Mouse (Mus musculus) left cerebral cortex, postnatal 14 days (tissue): ENCODE measurements around the gene Vmn2r80. TPM values are rescaled to one million over a fixed set of nuclear protein-coding genes. Genes with fewer than 3 reads are reported as not detected.
A peak's percentile ranks its signal among the peaks of the same experiment; 100 is the strongest.
"Not testable (repeated sequence)": the region's sequence is repeated elsewhere in the genome, so short reads cannot be mapped to it uniquely, and the experiment has no call there.

Experiments used
- DNase-seq, 2 experiments: peaks; one replicate each; pipeline ENCODE4 v3.0.0; 2021 to 2022; ENCODE audit warnings: low spot score in 2 of 2, mixed read lengths in 1 of 2
- intact Hi-C: fragments of 180-260 bp; cut with DNase I; formaldehyde crosslinking; loops from one replicate; pipeline ENCODE4 v1.15.1; 2025
- long read RNA-seq, 2 experiments: library from polyadenylated mRNA; stranded (forward); transcript quantifications; one replicate each; pipeline ENCODE4 v2.0.0; 2021
- total RNA-seq, 2 experiments: library from RNA; stranded (reverse); gene quantifications; 2 replicates each; pipeline ENCODE4 v1.2.3; 2021

Vmn2r80 gene
- not detected for total RNA-seq
- long read RNA-seq, experiment 1, result 0 reads
- long read RNA-seq, experiment 2, result 0 reads

- intact Hi-C loops, DNase-seq: not testable (repeated sequence)
Measured at GRCm38 (mm10) chr10:79148469-79148868, at the start of gene Vmn2r80. Gene Vmn2r80 (plus strand): TSS chr10:79148769.

GRCm38 (mm10) chr10:79106325-79107282, 42.0 kb upstream of the Vmn2r80 start:
- intact Hi-C loops, result no loop called here
- DNase-seq, result no peak

DNA sequence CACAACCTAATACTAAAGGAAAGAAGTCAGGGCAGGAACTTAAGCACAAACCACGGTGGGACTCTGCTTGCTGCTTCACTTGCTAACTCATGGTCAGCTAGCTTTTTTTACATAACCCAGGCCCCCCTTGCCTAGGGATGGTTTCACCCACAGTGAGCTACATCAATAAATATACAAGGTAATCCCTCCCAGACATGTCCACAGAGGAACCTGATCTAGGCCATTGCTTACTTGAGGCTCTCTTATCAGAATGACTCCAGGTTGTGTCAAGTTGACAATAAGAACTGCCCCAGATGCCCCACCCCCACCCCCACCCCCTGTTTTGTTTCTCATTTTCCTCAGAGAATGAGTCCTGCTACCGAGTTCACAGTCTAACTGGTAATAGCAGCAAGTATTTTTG, 41.0 kb upstream of the Vmn2r80 start:
- no peak for DNase-seq
- intact Hi-C loops, result no loop called here

- no peak for DNase-seq
- intact Hi-C loops, result no loop called here
Measured at GRCm38 (mm10) chr10:79109156-79109555, 39.4 kb upstream of the Vmn2r80 start.

- no peak for DNase-seq
- intact Hi-C loops, result no loop called here
Measured at GRCm38 (mm10) chr10:79110482-79110881, 38.1 kb upstream of the Vmn2r80 start.

- intact Hi-C loops, result loop anchor here (5.0 kb wide), 1 partner anchor 483 kb away; no protein-coding TSS in a partner anchor
- no peak for DNase-seq
Measured at GRCm38 (mm10) chr10:79115085-79115484, 33.5 kb upstream of the Vmn2r80 start.

DNA sequence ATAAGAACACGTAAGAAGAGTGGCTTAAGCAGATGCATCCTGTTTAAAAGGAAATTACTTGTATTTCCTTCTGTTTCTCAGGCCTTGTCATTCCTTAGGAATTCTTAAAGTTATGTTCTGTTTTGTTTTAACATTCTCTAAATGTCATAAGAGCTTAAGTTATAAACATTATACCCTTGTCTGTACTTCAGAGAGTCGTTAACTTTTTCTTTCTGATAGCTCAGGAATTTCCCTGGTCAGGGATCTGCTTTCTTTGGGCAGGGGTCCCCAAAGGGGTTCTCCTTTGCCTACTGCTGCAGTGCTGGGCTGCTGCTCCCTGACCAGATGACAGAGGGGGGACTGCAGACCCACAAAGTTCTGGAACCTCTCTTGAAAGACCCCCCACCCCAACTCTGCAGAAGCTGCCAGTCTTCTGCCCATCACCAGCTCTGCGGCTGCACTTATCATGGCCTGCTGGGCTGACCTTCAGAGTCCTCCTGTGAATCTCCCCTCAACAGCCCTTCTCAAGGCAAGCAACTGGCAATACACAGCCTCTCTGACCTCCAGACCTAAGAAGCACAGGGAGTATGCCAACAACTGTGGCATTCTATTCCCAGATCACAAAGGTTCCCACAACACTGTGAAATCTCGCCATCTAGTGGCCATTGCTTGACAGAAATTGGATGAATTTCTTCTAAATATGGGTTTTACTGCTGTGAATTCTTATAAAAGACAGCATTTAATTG, 32.3 kb upstream of the Vmn2r80 start:
- intact Hi-C loops, result loop anchor here (2.0 to 5.0 kb wide), 2 partner anchors 361 to 484 kb away; no protein-coding TSS in a partner anchor
- DNase-seq, result peak; percentile 57 to 75

- no peak for DNase-seq
- intact Hi-C loops, result no loop called here
Measured at GRCm38 (mm10) chr10:79151602-79152001, 3.0 kb downstream of the Vmn2r80 start.

GRCm38 (mm10) chr10:79199973-79200372, 51.4 kb downstream of the Vmn2r80 start:
- intact Hi-C loops, DNase-seq: not testable (repeated sequence)

DNA sequence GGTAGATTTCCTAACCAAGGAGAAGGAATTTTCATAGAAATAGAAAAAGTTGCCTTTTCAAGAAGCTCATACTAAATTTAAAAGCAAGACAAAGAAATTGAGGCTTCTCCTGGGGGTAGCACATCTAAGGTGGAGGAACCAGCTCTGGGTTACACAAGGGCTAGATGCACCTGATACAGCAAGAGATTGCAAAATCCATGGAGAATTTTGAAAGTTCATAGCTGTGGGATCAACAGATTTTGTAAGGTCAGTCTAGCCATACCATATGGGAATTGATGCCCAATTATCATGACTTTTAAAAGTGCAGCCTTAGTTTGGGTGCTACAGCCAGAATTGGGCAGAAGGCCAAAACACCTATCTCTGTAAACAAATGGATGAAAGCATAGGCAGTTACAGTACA, 71.9 kb downstream of the Vmn2r80 start:
- intact Hi-C loops, result no loop called here
- DNase-seq, result no peak

DNA sequence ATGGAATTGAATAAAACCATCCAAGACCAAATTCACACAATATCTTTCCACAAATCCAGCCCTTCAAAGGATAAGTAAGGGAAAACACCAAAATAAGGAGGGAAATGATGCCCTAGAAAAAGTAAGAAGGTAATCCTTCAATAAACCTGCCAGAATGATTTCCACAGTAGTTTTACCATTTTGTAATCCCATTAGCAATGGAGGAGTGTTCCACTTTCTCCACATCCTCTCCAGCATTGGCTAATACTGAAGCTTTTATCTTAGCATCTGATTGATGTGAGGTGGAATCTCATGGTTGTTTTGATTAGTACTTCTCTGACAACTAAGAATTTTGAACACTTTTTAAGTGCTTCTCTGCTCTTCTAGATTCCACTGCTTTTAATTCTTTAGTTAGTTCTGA, 73.0 kb downstream of the Vmn2r80 start:
- intact Hi-C loops, result no loop called here
- no peak for DNase-seq

- DNase-seq, result no peak
- intact Hi-C loops, result no loop called here
Measured at GRCm38 (mm10) chr10:79222214-79222613, 73.6 kb downstream of the Vmn2r80 start.

Other genes starting within 250 kb of the Vmn2r80 start
- not detected for gene Olfr1354, start 235.6 kb upstream of the Vmn2r80 start, total RNA-seq
- not detected for gene Olfr8, start 198.1 kb upstream of the Vmn2r80 start, total RNA-seq
- gene Olfr1353, start 185.5 kb upstream of the Vmn2r80 start, total RNA-seq, result not detected
- gene Olfr1352, start 167.7 kb upstream of the Vmn2r80 start, total RNA-seq, result not detected
- gene Olfr1351, start 136.3 kb upstream of the Vmn2r80 start, total RNA-seq, result not detected
- gene Olfr57, start 120.0 kb upstream of the Vmn2r80 start, total RNA-seq, result not detected
- gene 2610008E11Rik, start 51.2 kb upstream of the Vmn2r80 start, total RNA-seq, result 10 to 100 TPM; 22.4 to 24.0 TPM
- not detected for gene Vmn2r81, start 98.9 kb downstream of the Vmn2r80 start, total RNA-seq
- not detected for gene Vmn2r82, start 207.8 kb downstream of the Vmn2r80 start, total RNA-seq